Mouse (Mus musculus) cerebellum, postnatal 14 days (tissue): ENCODE data around the gene Pank3.
A peak's percentile ranks its signal among the peaks of the same experiment; 100 is the strongest.

Source experiments
- DNase-seq, 2 experiments: peaks; one replicate each; pipeline ENCODE4 v3.0.0; 2021; ENCODE audit warnings: mixed read lengths in 2 of 2

Pank3 gene

DNA sequence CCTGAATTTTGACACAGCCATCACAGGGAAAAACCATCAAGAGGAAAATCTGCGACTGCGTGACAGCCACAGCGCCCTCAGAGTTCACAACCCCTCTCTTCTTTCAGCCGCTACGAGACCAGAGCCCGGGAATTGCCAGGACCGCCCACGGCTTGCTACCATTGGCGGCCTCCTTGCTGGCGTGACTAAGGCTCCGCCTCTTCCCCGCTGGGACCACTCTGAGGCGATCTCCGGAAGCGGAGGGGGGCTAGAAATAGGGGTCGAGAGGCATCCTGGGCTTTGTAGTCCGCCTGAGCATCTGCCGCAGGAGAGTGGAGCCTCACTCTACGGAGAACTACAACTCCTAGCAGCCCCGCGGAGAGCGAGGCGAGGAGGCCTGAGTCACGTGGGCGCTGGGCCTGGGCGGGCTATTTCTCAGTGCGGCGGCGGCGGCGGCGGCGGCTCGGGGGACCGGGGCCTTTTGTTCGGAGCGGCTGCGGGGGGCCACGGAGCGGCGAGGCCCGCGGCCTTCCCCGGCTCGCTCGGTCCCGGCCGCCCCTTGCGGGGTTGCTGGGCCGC is at the start of gene Pank3:
Pank3 (plus strand) TSS at position 297 of the 558 bp plus-strand sequence.
- peak; percentile 98 to 99 for DNase-seq

DNA sequence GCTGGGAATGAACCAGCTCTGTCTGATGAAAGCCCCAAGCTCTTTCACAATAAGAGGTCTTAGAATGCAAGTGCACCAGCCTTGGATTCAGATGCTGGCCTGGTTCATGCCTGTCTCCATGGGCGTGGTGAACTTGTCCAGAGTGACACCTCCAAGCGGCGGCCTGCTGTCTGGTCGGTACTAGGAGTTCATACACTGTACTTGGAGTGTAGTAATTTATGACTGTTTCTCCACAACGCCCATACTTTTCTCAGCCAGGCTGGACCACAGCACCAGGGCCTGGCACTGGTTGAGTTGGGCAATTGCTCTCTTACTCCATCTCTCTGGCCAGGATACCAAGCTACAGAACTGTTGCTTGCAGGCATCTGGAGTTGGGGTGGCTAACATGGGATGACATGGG is 45.4 kb upstream of the Pank3 start:
- DNase-seq, result no peak

DNA sequence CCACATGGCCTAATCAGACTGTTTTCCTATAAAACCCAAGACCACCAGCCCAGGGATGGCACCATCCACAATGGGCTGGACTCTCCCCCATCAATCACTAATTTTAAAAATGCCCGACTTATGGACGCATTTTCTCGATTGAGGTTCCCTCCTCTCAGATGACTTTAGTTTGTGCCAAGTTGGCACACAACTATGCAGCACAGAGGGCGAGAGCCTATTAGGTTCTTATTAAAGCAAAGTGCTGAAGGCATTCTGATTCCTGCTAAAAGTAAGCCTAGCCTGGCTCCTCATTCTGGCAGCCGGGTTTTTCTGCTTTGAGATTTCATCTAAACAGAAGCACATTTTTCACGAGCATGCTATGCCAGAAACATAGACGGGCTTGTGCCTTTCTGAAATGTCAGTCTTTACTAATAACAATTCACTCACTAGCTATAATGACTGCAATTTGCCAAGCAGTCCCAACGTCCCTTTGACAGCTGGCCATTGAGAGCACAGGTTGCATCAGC is 42.9 kb upstream of the Pank3 start:
- no peak for DNase-seq

- no peak for DNase-seq
Measured at GRCm38 (mm10) chr11:35728200-35728599, 41.1 kb upstream of the Pank3 start.

- DNase-seq, result peak; percentile 19
Measured at GRCm38 (mm10) chr11:35729186-35729585, 40.1 kb upstream of the Pank3 start.

DNA sequence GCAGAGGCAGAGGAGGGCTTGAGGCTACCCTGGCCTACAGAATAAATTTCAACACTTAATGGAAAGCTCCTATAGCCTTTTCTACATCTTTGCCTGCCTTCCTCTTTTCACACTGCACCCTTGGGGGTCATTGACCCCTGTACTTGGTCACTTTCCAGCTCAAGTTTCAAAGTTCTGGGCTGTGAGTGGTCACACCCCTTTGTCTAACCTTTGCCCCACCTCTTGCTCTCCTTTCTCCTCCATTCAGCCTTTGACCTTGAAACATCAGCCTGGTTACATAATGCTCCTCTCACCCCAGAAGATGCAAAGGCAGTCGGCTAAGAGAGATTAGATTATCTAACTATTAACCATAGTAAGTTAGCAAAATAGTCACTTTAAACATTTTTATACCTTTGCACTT is 36.9 kb upstream of the Pank3 start:
- DNase-seq, result no peak

GRCm38 (mm10) chr11:35736817-35737216 is 32.5 kb upstream of the Pank3 start:
- DNase-seq, result no peak

- DNase-seq, result no peak
Measured at GRCm38 (mm10) chr11:35737262-35737661, 32.0 kb upstream of the Pank3 start.

DNA sequence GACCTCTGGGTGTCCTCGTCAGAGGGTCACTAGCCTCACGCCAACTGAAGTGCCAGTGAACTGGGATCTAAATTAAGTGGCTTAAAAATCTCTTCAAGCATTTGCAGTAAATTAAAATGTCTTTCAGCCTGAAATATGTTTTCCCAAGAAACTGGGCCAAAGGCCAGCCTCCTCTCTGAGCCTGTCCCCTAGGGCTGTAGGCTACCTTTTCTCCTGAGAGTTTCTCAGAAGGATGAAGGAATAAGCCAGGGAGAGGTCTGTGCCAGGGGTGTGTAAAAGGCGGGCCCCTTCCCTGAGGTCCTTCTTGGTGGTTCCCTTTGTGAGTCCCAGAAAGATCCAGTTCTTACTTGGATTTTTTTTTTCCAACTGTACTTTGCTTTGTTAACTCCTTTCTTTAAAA is 31.2 kb upstream of the Pank3 start:
- no peak for DNase-seq

DNA sequence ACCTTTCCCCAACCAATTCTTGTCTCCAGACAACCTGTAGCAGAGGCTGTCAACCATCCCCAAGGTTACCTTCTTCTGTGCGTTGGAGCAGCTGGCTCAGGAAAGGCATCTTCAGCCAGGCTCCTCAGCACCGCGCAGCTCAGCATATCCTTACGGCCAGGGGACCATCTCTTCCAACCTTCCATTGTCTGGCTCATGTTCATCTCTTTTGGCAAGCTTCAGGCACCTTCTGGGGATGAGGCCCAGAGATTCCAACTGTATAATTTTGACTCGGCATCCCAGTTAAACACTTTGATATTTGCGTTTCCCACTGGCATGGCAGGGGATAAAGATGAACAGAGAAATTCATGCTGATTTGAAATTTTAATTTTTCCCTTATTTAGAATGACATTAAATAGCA is 25.7 kb upstream of the Pank3 start:
- peak; percentile 60 to 76 for DNase-seq

- DNase-seq, result peak; percentile 41 to 44
Measured at GRCm38 (mm10) chr11:35744571-35744970, 24.7 kb upstream of the Pank3 start.

DNA sequence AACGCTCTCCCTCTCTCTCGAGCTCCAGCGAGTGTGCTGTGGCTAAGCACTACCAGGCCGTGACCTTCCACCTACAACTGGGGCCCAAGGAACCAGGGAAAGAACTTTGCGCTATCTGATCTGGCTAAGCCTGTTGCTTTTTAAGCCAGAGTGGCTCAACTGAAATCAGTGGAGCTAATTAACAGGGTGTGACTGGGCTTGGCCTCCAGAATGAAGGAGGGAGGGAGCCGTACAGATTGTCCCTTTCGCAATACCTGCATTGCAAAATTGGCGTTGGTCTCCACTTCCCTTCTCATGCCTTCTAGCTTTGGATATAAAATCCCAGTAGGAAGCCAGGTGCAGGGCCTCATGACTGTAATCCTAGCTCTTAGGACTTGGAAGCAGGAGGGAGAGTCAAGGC is 18.7 kb upstream of the Pank3 start:
- DNase-seq, result no peak

GRCm38 (mm10) chr11:35754906-35755418 is 14.3 kb upstream of the Pank3 start:
- no peak for DNase-seq

- DNase-seq, result no peak
Measured at GRCm38 (mm10) chr11:35755546-35755945, 13.7 kb upstream of the Pank3 start.

DNA sequence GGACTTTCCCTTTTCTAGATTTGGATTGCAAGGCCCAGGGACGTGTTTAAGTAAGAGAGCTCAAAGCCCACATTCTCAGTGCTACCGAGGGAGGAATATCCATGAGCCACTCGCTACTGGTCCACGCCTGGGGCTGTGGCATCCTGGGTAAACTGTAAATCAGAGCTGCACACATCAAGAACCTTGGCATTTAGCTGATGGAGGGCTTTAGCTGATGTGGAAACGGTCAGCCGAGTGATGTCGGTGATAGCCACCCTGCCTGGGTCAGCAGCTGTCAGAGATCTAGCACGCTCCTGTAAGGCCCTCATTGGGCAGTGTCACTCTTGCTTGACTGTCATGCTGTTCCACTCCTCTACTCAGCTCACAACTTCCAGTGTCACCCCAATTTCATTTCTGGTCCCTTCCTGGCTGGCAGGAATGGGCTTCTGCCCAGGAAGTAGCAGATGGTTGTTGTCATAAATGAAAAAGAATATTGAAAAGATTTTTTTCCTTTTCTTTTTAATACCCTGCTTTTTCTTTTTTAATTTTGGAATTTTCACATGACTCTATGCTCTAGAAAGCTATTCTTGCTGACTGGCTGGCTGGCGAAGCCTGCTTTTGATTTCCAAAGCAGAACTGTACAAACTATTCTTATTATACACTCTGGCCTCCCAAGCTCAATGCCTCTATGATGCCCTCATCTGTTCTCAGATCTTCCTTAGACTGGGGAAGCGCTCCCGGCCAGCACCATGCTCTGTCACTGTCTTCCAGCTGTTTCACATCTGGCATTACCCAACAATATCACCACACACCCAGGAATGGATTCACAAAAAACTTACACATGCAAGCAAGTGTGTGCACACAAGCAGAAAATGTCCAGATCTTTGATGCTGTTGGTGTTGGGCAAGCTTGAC is 12.6 kb upstream of the Pank3 start:
- DNase-seq, result no peak

DNA sequence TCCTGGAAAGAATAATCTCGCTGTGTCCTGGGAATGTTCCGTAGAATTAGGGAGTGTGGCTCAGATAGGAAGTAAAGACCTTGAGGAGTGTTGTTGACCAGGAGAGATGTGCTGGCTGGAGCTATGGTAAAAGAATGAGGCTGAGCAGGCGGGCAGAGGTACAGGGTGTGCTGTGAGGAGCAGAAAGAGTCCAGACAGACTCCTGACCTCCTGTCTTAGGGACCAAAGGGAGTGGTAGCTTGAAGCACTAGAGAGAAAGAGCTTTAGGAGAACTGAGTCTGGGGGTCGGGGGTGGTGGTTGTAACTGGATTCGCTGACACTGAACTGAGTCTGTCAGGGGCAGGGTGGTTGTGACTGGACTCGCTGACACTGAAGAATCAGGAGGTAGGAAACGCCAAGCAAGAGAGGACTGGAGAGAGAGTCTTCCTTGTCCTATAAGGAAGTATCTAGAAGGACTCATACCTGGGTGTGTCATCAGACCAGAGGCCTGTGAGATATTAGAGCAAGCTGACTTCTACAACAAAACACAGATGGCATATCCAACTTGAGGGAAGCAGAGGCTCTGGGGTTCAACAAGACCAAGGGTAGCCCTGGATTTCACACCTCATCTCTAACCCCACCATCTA is 9.2 kb upstream of the Pank3 start:
- no peak for DNase-seq

DNA sequence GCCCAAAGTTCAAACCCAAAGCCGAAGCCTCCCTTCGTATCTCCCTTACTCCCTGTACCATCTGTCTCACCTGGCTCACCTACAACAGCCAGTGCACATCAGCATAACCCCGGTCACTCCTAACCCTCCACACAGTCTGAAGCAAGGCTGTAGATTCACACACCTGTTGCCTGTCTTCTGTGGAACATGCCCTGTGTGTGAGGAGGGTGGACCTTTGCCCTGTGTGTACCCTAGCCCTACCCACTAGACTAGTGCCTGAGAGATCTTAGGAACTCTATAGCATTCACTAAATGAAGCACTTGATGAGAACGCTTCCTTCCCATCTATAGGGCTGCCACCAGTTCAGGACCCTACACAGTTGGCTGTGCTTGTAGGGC is 8.7 kb upstream of the Pank3 start:
- DNase-seq, result no peak

DNA sequence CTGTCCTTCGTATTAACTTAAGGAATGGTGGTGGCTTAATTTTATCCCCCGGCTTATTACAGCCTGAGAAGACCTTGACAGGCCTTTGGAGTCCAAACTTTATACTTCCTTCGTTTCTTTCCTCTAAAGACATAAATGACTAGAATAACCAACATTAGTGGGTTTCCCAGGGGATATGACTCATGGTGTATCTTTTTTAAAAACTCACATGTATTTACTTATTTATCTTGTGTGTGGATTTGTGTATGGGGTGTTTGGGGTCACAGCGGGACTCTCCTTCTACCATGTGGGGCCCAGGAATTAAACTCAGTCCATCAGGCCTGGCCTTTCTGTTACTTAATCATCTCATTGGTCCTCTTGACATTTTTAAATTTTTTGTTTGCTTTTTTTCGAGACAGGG is 2.4 kb upstream of the Pank3 start:
- no peak for DNase-seq

GRCm38 (mm10) chr11:35769746-35770437 is 608 bp downstream of the Pank3 start:
- peak; percentile 88 to 90 for DNase-seq

- no peak for DNase-seq
Measured at GRCm38 (mm10) chr11:35770741-35771504, 1.6 kb downstream of the Pank3 start.

DNA sequence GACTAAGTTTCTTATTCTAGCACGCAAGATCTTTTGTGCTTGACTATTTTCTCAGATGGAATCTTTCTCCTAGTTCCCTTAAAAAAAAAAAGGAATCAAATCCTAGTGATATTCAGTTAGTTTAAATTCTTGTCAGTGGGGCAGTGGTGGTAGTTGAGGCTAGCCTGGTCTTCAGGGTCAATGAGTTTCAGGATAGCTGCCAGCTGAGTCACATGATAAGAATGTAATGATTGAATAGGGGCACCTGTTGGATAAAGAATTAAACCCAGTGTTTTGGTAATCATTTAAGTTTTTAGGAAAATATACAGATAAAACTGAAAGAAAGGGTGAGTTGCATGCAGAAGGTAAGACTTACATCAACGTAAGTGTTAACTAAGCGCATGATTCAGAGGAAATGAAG is 6.3 kb downstream of the Pank3 start:
- DNase-seq, result no peak

DNA sequence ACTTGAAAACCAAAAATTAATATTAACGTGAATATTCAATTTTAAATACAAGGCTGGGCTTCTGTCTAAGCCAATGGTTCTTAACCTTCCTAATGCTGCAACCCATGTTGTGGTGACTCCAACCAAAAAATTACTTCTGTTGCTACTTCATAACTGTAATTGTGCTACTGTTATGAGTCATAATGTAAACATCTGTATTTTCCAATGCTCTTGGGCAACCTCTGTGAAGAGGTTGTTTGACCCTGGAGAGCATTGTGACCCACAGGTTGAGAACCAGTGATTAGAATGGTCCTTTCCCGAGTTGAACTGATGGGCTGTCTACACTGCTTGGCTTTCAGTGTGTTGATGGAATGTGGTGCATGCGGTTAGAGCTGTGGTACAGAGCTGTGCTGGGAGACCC is 7.2 kb downstream of the Pank3 start:
- no peak for DNase-seq
